ENCODE assay signal across 15 mouse cellular contexts in genomic region chr15:87074559-87074958, GRCm38 (mm10).
"Had no signal": no experiment of that assay in that cellular context is flagged by ENCODE, and none has a peak within 500 bp of the region (broad histone marks: within the 10 kb centered on the region; RNA-seq: fewer than 3 reads in every experiment).

No protein-coding gene starts in this region.

- H3K36me3 ChIP-seq: intestine, embryonic 15.5 days; limb, embryonic 10.5 days; midbrain, embryonic 15.5 days; neural tube, embryonic 13.5 days; stomach, embryonic 15.5 days had no signal

- H3K4me1 ChIP-seq: intestine, embryonic 15.5 days; limb, embryonic 10.5 days; midbrain, embryonic 15.5 days; neural tube, embryonic 13.5 days; stomach, embryonic 15.5 days had no signal

- H3K4me3 ChIP-seq: intestine, embryonic 15.5 days; left cerebral cortex, adult 2 months; limb, embryonic 10.5 days; midbrain, embryonic 15.5 days; neural tube, embryonic 13.5 days; stomach, embryonic 15.5 days had no signal

- H3K9me3 ChIP-seq: intestine, embryonic 15.5 days; limb, embryonic 10.5 days; midbrain, embryonic 15.5 days; neural tube, embryonic 13.5 days; stomach, embryonic 15.5 days had no signal

- H3K9ac ChIP-seq: intestine, embryonic 15.5 days; lung, embryonic 14.5 days; midbrain, embryonic 15.5 days; neural tube, embryonic 13.5 days; stomach, embryonic 15.5 days had no signal

- H3K27me3 ChIP-seq: intestine, embryonic 15.5 days; midbrain, embryonic 15.5 days; neural tube, embryonic 13.5 days; stomach, embryonic 15.5 days had no signal

- H3K27ac ChIP-seq: intestine, embryonic 15.5 days; left cerebral cortex, adult 2 months; limb, embryonic 10.5 days; midbrain, embryonic 15.5 days; neural tube, embryonic 13.5 days; stomach, embryonic 15.5 days had no signal

- ATAC-seq: intestine, embryonic 15.5 days; midbrain, embryonic 15.5 days had no signal

- H3K4me2 ChIP-seq: intestine, embryonic 15.5 days; lung, embryonic 14.5 days; midbrain, embryonic 11.5 days; midbrain, embryonic 15.5 days; neural tube, embryonic 13.5 days; stomach, embryonic 15.5 days had no signal

- DNase-seq: kidney, adult 18-20 months; kidney, postnatal 25 days; lung, embryonic 14.5 days; lung, postnatal 10 days; retina, postnatal 1 day; right cerebral cortex, postnatal 4 days; thymus, adult 2 months; thymus, postnatal 4 days had no signal
